Mouse (Mus musculus): ENCODE measurements around the gene 2210011C24Rik. TPM values are rescaled to one million over a fixed set of nuclear protein-coding genes. Genes with fewer than 3 reads are reported as not detected.

Gene 2210011C24Rik
- polyA plus RNA-seq (2015; fragmentation: Nextera tagmentation; extraction: Ambion mirVana): 4.5 and 4.7 TPM in 2 replicates

DNA sequence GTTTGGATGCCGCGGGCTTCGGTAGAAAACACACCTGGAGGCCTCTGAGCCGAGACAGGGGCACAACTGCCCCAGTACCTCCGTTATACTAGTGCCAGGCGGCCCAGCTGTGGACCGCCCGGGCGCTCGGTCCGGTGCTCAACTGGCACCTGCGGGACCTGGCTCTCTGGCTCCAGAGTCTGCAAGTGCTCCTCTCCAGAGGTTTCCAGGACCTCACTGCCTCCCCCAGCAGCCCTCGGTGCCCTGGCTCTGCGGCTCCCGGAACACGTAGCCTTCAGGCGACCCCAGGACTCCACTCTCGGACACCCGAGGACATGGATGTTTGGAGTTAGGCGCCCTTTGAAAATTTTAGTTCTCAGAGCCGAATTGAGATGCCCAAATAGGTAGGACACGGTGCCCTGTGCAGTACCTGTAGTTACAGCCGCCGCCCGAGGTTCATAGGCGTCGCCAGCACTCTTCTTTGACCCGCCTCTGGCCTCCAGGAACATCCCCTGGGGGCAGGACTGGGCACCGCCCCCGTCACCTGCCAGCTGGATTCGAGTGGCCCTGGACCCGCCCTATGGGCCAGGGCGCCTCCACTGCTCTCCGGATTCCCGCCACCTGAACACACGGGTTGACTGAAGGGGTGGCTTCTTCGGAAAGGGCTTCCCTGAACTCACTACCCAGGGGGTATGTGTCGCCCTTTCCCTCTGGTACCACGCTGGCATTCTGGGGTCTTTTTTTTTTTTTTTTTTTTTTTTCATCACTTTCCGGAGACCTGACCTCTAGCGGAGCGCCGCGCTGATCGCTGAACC lies at the start of gene 2210011C24Rik:
TSS of gene 2210011C24Rik (minus strand) at position 467 of the 794 bp plus-strand sequence.
- WGBS: 2% methylated on average over 45 of the region's 45 CpGs
- no peaks in the 10 kb centered on the region for H3K9me3 ChIP-seq (ENCODE audit: control insufficient read depth)
- peak within 1 kb of the TSS; percentile 52 for H3K4me3 ChIP-seq (ENCODE audit: low read depth, low read length)
- peak; percentile 11; the same call in 1 of the 2 replicates for TF ChIP-seq CTCF (IDR thresholded peaks at IDR 0.05; ENCODE audit: low read depth)
- no peak within 1 kb of the TSS for H3K27ac ChIP-seq (ENCODE audit: low read depth, low read length)
- no peaks in the 10 kb centered on the region for H3K36me3 ChIP-seq (ENCODE audit: control insufficient read depth, insufficient read depth)
- peaks cover 10% of the 10 kb centered on the region for H3K4me1 ChIP-seq (replicated peaks; ENCODE audit: control insufficient read depth, insufficient read depth, low read length)
- H3K4me2 ChIP-seq (replicated peaks; ENCODE audit: low read depth): peak within 1 kb of the TSS; percentile 91
- peak; percentile 66 for ATAC-seq
- peaks cover 36% of the 10 kb centered on the region for H3K27me3 ChIP-seq (replicated peaks; ENCODE audit: control insufficient read depth, insufficient read depth, low read length)
- peak within 1 kb of the TSS; percentile 17; the same call in 1 of the 2 replicates for H3K9ac ChIP-seq (ENCODE audit: low read depth, low read length)

- no peaks in the 10 kb centered on the region for H3K4me1 ChIP-seq (replicated peaks; ENCODE audit: control insufficient read depth, insufficient read depth, low read length)
- H3K4me2 ChIP-seq (replicated peaks; ENCODE audit: low read depth): no peak overlapping the region
- WGBS: 85% methylated on average over 2 of the region's 2 CpGs
- no peaks in the 10 kb centered on the region for H3K36me3 ChIP-seq (ENCODE audit: control insufficient read depth, insufficient read depth)
- no peak overlapping the region for H3K27ac ChIP-seq (ENCODE audit: low read depth, low read length)
- no peaks in the 10 kb centered on the region for H3K9me3 ChIP-seq (ENCODE audit: control insufficient read depth)
- no peak overlapping the region for H3K4me3 ChIP-seq (ENCODE audit: low read depth, low read length)
- H3K27me3 ChIP-seq (replicated peaks; ENCODE audit: control insufficient read depth, insufficient read depth, low read length): no peaks in the 10 kb centered on the region
- ATAC-seq: no peak
- no peak for TF ChIP-seq CTCF (IDR thresholded peaks at IDR 0.05; ENCODE audit: low read depth)
- H3K9ac ChIP-seq (ENCODE audit: low read depth, low read length): no peak overlapping the region
Observed at GRCm38 (mm10) chr8:84060245-84060644, 48.3 kb upstream of the 2210011C24Rik start.

- Histone ChIP-seq H3K27ac (ENCODE audit: low read depth, low read length) (no peak overlapping the region), H3K4me3 (ENCODE audit: low read depth, low read length) (no peak overlapping the region), H3K9me3 (ENCODE audit: control insufficient read depth) (no peaks in the 10 kb centered on the region), H3K9ac (ENCODE audit: low read depth, low read length) (no peak overlapping the region), H3K27me3 (replicated peaks; ENCODE audit: control insufficient read depth, insufficient read depth, low read length) (no peaks in the 10 kb centered on the region), H3K4me2 (replicated peaks; ENCODE audit: low read depth) (no peak overlapping the region), H3K36me3 (ENCODE audit: control insufficient read depth, insufficient read depth) (no peaks in the 10 kb centered on the region), H3K4me1 (replicated peaks; ENCODE audit: control insufficient read depth, insufficient read depth, low read length) (no peaks in the 10 kb centered on the region)
- TF ChIP-seq CTCF (IDR thresholded peaks at IDR 0.05; ENCODE audit: low read depth): peak; percentile 30
- 93% methylated on average over 2 of the region's 2 CpGs for WGBS
- no peak for ATAC-seq
Observed at GRCm38 (mm10) chr8:84059226-84059625, 47.3 kb upstream of the 2210011C24Rik start.

GRCm38 (mm10) chr8:84057827-84058226 lies 45.9 kb upstream of the 2210011C24Rik start:
- no peak overlapping the region for H3K4me2 ChIP-seq (replicated peaks; ENCODE audit: low read depth)
- WGBS: 89% methylated on average over 1 of the region's 1 CpGs
- ATAC-seq: no peak
- no peaks in the 10 kb centered on the region for H3K36me3 ChIP-seq (ENCODE audit: control insufficient read depth, insufficient read depth)
- no peak overlapping the region for H3K27ac ChIP-seq (ENCODE audit: low read depth, low read length)
- no peak for TF ChIP-seq CTCF (IDR thresholded peaks at IDR 0.05; ENCODE audit: low read depth)
- no peaks in the 10 kb centered on the region for H3K9me3 ChIP-seq (ENCODE audit: control insufficient read depth)
- no peak overlapping the region for H3K9ac ChIP-seq (ENCODE audit: low read depth, low read length)
- H3K4me1 ChIP-seq (replicated peaks; ENCODE audit: control insufficient read depth, insufficient read depth, low read length): no peaks in the 10 kb centered on the region
- H3K27me3 ChIP-seq (replicated peaks; ENCODE audit: control insufficient read depth, insufficient read depth, low read length): no peaks in the 10 kb centered on the region
- no peak overlapping the region for H3K4me3 ChIP-seq (ENCODE audit: low read depth, low read length)

- Histone ChIP-seq H3K27me3 (replicated peaks; ENCODE audit: control insufficient read depth, insufficient read depth, low read length) (no peaks in the 10 kb centered on the region), H3K4me1 (replicated peaks; ENCODE audit: control insufficient read depth, insufficient read depth, low read length) (no peaks in the 10 kb centered on the region), H3K36me3 (ENCODE audit: control insufficient read depth, insufficient read depth) (no peaks in the 10 kb centered on the region), H3K4me3 (ENCODE audit: low read depth, low read length) (no peak overlapping the region), H3K9ac (ENCODE audit: low read depth, low read length) (no peak overlapping the region), H3K4me2 (replicated peaks; ENCODE audit: low read depth) (no peak overlapping the region), H3K27ac (ENCODE audit: low read depth, low read length) (no peak overlapping the region), H3K9me3 (ENCODE audit: control insufficient read depth) (no peaks in the 10 kb centered on the region)
- no peak for ATAC-seq
- WGBS: 95% methylated on average over 5 of the region's 5 CpGs
- no peak for TF ChIP-seq CTCF (IDR thresholded peaks at IDR 0.05; ENCODE audit: low read depth)
Observed at GRCm38 (mm10) chr8:84053229-84053628, 41.3 kb upstream of the 2210011C24Rik start.

GRCm38 (mm10) chr8:84052746-84053145 lies 40.8 kb upstream of the 2210011C24Rik start:
- H3K27me3 ChIP-seq (replicated peaks; ENCODE audit: control insufficient read depth, insufficient read depth, low read length): no peaks in the 10 kb centered on the region
- 0 out of 2 replicates have a peak, but pooled peaks have one; percentile 19 for ATAC-seq
- WGBS: 33% methylated on average over 3 of the region's 3 CpGs
- no peak overlapping the region for H3K4me2 ChIP-seq (replicated peaks; ENCODE audit: low read depth)
- no peak overlapping the region for H3K9ac ChIP-seq (ENCODE audit: low read depth, low read length)
- TF ChIP-seq CTCF (IDR thresholded peaks at IDR 0.05; ENCODE audit: low read depth): no peak
- H3K9me3 ChIP-seq (ENCODE audit: control insufficient read depth): no peaks in the 10 kb centered on the region
- H3K4me3 ChIP-seq (ENCODE audit: low read depth, low read length): no peak overlapping the region
- H3K27ac ChIP-seq (ENCODE audit: low read depth, low read length): no peak overlapping the region
- H3K36me3 ChIP-seq (ENCODE audit: control insufficient read depth, insufficient read depth): no peaks in the 10 kb centered on the region
- no peaks in the 10 kb centered on the region for H3K4me1 ChIP-seq (replicated peaks; ENCODE audit: control insufficient read depth, insufficient read depth, low read length)
